Mouse (Mus musculus) liver, adult 2 months (tissue): ENCODE results near the gene Cfap97d1.

ENCODE experiments used
- CTCF ChIP-seq: fragments of 200-500 bp; IDR thresholded peaks from 2 replicates; pipeline ENCODE4 v1.5.1; 2011; ENCODE audit warnings: low read depth, low read length, control low read depth
- POLR2A ChIP-seq: fragments of 200-500 bp; IDR thresholded peaks from 2 replicates; pipeline ENCODE4 v1.6.1; 2011; ENCODE audit warnings: low read length, control low read depth; ENCODE audit not compliant: insufficient read depth; ENCODE audit errors: extremely low read depth

DNA sequence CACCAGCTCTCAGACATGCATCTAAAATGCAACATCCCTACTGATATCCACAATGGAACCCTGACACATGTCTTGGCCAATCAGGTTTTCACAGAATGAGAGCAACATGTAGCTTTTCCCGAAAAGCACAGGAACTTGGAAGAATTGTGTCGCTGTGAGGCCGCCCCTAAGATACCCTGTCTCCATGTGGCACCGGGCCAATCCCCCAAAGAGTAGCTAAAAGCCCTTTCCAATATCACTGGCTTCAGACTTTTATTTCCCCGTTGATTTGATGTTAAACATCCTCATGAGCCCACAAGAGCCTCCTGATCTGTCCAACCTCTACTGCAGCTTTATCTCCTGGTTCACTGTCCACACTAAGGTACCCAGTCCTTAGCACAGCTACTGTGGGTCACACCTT, 22.6 kb downstream of the Cfap97d1 start:
- TF ChIP-seq CTCF (no peak), POLR2A (no peak)
